Mouse (Mus musculus): ENCODE data around the gene Flnb. TPM values are rescaled to one million over a fixed set of nuclear protein-coding genes. Genes with fewer than 3 reads are reported as not detected.
A peak's percentile ranks its signal among the peaks of the same experiment; 100 is the strongest.

Gene Flnb
- total RNA-seq, 4 experiments from 2014 or later, result 27.6 to 79.3 (median 41.4) TPM

GRCm38 (mm10) chr14:7826151-7826937 is 8.6 kb downstream of the Flnb start:
- DNase-seq (ENCODE audit: low spot score in 2 of 2), result peak in 1 of 2 experiments; percentile 23

- no peak for DNase-seq (ENCODE audit: low spot score in 2 of 2)
These were observed 11.4 kb downstream of the Flnb start for GRCm38 (mm10) chr14:7829181-7829580.

GRCm38 (mm10) chr14:7831770-7832439 is 14.1 kb downstream of the Flnb start:
- no peak for DNase-seq (ENCODE audit: low spot score in 2 of 2)

GRCm38 (mm10) chr14:7832440-7832783 is 14.7 kb downstream of the Flnb start:
- DNase-seq (ENCODE audit: low spot score in 2 of 2), result no peak

GRCm38 (mm10) chr14:7833458-7833857 is 15.7 kb downstream of the Flnb start:
- DNase-seq (ENCODE audit: low spot score in 2 of 2), result no peak

GRCm38 (mm10) chr14:7838564-7839089 is 20.9 kb downstream of the Flnb start:
- no peak for DNase-seq (ENCODE audit: low spot score in 2 of 2)

- no peak for DNase-seq (ENCODE audit: low spot score in 2 of 2)
These were observed 22.3 kb downstream of the Flnb start for GRCm38 (mm10) chr14:7839950-7840514.

- DNase-seq (ENCODE audit: low spot score in 2 of 2), result no peak
These were observed 25.0 kb downstream of the Flnb start for GRCm38 (mm10) chr14:7842631-7843332.

- no peak for DNase-seq (ENCODE audit: low spot score in 2 of 2)
These were observed 28.9 kb downstream of the Flnb start for GRCm38 (mm10) chr14:7846696-7847095.

- DNase-seq (ENCODE audit: low spot score in 2 of 2), result no peak
These were observed 30.0 kb downstream of the Flnb start for GRCm38 (mm10) chr14:7847746-7848232.

- DNase-seq (ENCODE audit: low spot score in 2 of 2), result no peak
These were observed 33.2 kb downstream of the Flnb start for GRCm38 (mm10) chr14:7850913-7851312.

- DNase-seq (ENCODE audit: low spot score in 2 of 2), result no peak
These were observed 33.8 kb downstream of the Flnb start for GRCm38 (mm10) chr14:7851543-7852065.

- no peak for DNase-seq (ENCODE audit: low spot score in 2 of 2)
These were observed 35.9 kb downstream of the Flnb start for GRCm38 (mm10) chr14:7853691-7854090.

- DNase-seq (ENCODE audit: low spot score in 2 of 2), result no peak
These were observed 36.6 kb downstream of the Flnb start for GRCm38 (mm10) chr14:7854366-7854765.

- DNase-seq (ENCODE audit: low spot score in 2 of 2), result no peak
These were observed 37.3 kb downstream of the Flnb start for GRCm38 (mm10) chr14:7855101-7855500.

GRCm38 (mm10) chr14:7855501-7855900 is 37.7 kb downstream of the Flnb start:
- no peak for DNase-seq (ENCODE audit: low spot score in 2 of 2)

- DNase-seq (ENCODE audit: low spot score in 2 of 2), result no peak
These were observed 38.6 kb downstream of the Flnb start for GRCm38 (mm10) chr14:7856348-7856747.

GRCm38 (mm10) chr14:7857835-7858234 is 40.1 kb downstream of the Flnb start:
- no peak for DNase-seq (ENCODE audit: low spot score in 2 of 2)

GRCm38 (mm10) chr14:7858430-7858829 is 40.7 kb downstream of the Flnb start:
- DNase-seq (ENCODE audit: low spot score in 2 of 2), result no peak

GRCm38 (mm10) chr14:7860525-7861154 is 42.9 kb downstream of the Flnb start:
- DNase-seq (ENCODE audit: low spot score in 2 of 2), result no peak

GRCm38 (mm10) chr14:7861275-7861674 is 43.5 kb downstream of the Flnb start:
- DNase-seq (ENCODE audit: low spot score in 2 of 2), result no peak

Data from left cerebral cortex, adult 8-10 months (tissue).